Mouse (Mus musculus): ENCODE measurements around the gene Jtb. TPM values are rescaled to one million over a fixed set of nuclear protein-coding genes. Genes with fewer than 3 reads are reported as not detected.

Gene Jtb
- polyA plus RNA-seq, 1 experiment: 72.7 TPM

DNA sequence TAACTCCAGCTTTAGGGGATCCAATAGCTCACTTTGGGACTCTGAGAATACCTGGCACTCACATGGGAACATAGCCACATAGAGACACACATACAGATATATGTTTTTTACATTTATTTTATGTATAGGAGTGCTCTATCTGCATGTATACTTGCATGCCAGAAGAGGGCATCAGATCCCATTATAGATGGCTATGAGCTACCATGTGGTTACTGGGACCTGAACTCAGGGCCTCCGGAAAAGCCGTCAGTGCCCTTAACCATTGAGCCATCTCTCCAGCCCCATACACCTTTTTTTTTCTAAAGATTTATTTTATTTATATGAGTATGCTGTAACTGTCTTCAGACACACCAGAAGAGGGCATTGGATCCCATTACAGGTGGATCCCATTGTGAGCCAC is 52.8 kb downstream of the Jtb start:
- WGBS: 88% methylated on average over 2 of the region's 2 CpGs
- H3K4me3 ChIP-seq (replicated peaks; ENCODE audit: control insufficient read depth, low read depth, low read length): no peak overlapping the region
- H3K27ac ChIP-seq (ENCODE audit: control insufficient read depth, insufficient read depth, low read depth, low read length, poor library complexity): no peak overlapping the region
- H3K4me1 ChIP-seq (ENCODE audit: control insufficient read depth, insufficient read depth, low read length): no peaks in the 10 kb centered on the region
- TF ChIP-seq CTCF (IDR thresholded peaks at IDR 0.05; ENCODE audit: control insufficient read depth, insufficient read depth, low read length): no peak
- no peak for TF ChIP-seq POLR2A (IDR thresholded peaks at IDR 0.05; ENCODE audit: borderline replicate concordance, control insufficient read depth, low read depth, low read length)

Other genes with a start within 250 kb of the Jtb start
- 34.2 and 70.1 TPM in 2 replicates for gene Hax1, start 232.8 kb upstream of the Jtb start, polyA plus RNA-seq (2011; ENCODE audit: insufficient read depth, insufficient read length, low replicate concordance, missing spikeins)
- 31.4 and 49.9 TPM in 2 replicates for gene 4933434E20Rik, start 180.0 kb upstream of the Jtb start, polyA plus RNA-seq (2011; ENCODE audit: insufficient read depth, insufficient read length, low replicate concordance, missing spikeins)
- gene Ubap2l, start 179.0 kb upstream of the Jtb start, polyA plus RNA-seq (2011; ENCODE audit: insufficient read depth, insufficient read length, low replicate concordance, missing spikeins): 57.2 and 89.7 TPM in 2 replicates
- 645 and 665 TPM in 2 replicates for gene Tpm3, start 158.9 kb upstream of the Jtb start, polyA plus RNA-seq (2011; ENCODE audit: insufficient read depth, insufficient read length, low replicate concordance, missing spikeins)
- 0.79 and 1.5 TPM in 2 replicates for gene Nup210l, start 127.5 kb upstream of the Jtb start, polyA plus RNA-seq (2011; ENCODE audit: insufficient read depth, insufficient read length, low replicate concordance, missing spikeins)
- 16.3 and 168 TPM in 2 replicates for gene Rps27, start 17.9 kb upstream of the Jtb start, polyA plus RNA-seq (2011; ENCODE audit: insufficient read depth, insufficient read length, low replicate concordance, missing spikeins)
- 11.5 and 13.0 TPM in 2 replicates for gene Rab13, start 17.9 kb upstream of the Jtb start, polyA plus RNA-seq (2011; ENCODE audit: insufficient read depth, insufficient read length, low replicate concordance, missing spikeins)
- gene Creb3l4, start 11.9 kb downstream of the Jtb start, polyA plus RNA-seq (2011; ENCODE audit: insufficient read depth, insufficient read length, low replicate concordance, missing spikeins): not detected in 2 replicates
- 11.6 and 29.3 TPM in 2 replicates for gene Slc39a1, start 16.6 kb downstream of the Jtb start, polyA plus RNA-seq (2011; ENCODE audit: insufficient read depth, insufficient read length, low replicate concordance, missing spikeins)
- 45.5 and 67.3 TPM in 2 replicates for gene Crtc2, start 22.6 kb downstream of the Jtb start, polyA plus RNA-seq (2011; ENCODE audit: insufficient read depth, insufficient read length, low replicate concordance, missing spikeins)
- 24.7 and 68.6 TPM in 2 replicates for gene Dennd4b, start 33.6 kb downstream of the Jtb start, polyA plus RNA-seq (2011; ENCODE audit: insufficient read depth, insufficient read length, low replicate concordance, missing spikeins)
- gene Gatad2b, start 61.6 kb downstream of the Jtb start, polyA plus RNA-seq (2011; ENCODE audit: insufficient read depth, insufficient read length, low replicate concordance, missing spikeins): 13.9 and 17.5 TPM in 2 replicates
- 4.4 and 5.6 TPM in 2 replicates for gene Slc27a3, start 158.3 kb downstream of the Jtb start, polyA plus RNA-seq (2011; ENCODE audit: insufficient read depth, insufficient read length, low replicate concordance, missing spikeins)
- 7.1 and 21.2 TPM in 2 replicates for gene Ints3, start 202.0 kb downstream of the Jtb start, polyA plus RNA-seq (2011; ENCODE audit: insufficient read depth, insufficient read length, low replicate concordance, missing spikeins)
- gene Npr1, start 234.3 kb downstream of the Jtb start, polyA plus RNA-seq (2011; ENCODE audit: insufficient read depth, insufficient read length, low replicate concordance, missing spikeins): 6.4 and 10.6 TPM in 2 replicates
- gene Ilf2, start 244.5 kb downstream of the Jtb start, polyA plus RNA-seq (2011; ENCODE audit: insufficient read depth, insufficient read length, low replicate concordance, missing spikeins): 85.2 and 110 TPM in 2 replicates